Mouse (Mus musculus) large intestine, adult 2 months (tissue): ENCODE results near the gene Plac9a. TPM values are rescaled to one million over a fixed set of nuclear protein-coding genes. Genes with fewer than 3 reads are reported as not detected.

Experiments used
- DNase-seq: peaks from one replicate; pipeline ENCODE4 v3.0.0-alpha.2; 2012; ENCODE audit warnings: low read depth, low spot score
- WGBS: fragments of 180-500 bp; shearing (Covaris S2); methylation state at CpG from one replicate; pipeline ENCODE4 v1.1.7; 2018; 5-methylcytosine and 5-hydroxymethylcytosine counted together
- polyA plus RNA-seq: library from polyadenylated mRNA; depleted of rRNA; stranded (reverse); fragments of >200 nt; gene quantifications from 2 replicates; pipeline ENCODE4 v1.2.3, GENCODE M21; 2012; rRNA removed

The Plac9a gene
- polyA plus RNA-seq, 1 experiment, result 1.3 TPM

DNA sequence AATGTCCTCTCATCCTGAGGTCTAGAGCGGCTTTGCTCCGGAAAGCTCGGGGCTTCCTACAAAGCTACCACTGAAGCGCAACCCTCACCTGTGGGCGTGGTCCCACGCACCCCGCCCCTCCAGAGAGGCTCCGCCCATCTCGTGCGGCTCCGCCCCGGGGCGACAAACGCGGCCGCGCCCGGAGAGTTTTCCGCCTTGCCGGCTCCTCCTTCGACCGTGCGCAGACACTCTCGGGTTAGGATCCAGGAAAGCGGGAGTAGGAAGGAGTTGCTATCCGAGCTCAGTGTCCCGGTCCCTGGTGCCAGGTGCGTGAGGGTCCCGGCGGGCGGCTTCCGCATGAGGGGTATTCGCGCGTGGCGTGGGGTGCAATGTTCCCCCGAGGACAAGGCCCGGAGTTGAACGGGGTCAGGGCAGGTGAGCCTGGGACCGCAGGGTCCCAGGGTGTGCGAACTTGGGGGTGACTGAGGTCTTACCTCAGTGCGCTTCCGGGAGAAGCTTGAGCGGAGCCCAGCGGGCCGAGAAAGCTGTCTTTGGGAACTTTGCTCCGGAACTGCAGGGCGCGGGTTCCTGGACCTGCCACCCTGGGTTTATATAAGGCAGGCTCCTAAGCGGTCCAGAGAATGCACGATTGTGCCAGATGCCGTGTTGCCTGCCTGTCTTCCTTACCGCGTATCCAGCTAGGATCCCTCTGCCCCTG lies 60.8 kb downstream of the Plac9a start, which contains the start of gene Anxa11:
TSS of gene Anxa11 (plus strand) at position 166 of the 697 bp plus-strand sequence.
- no peak for DNase-seq
- WGBS, result under 1% methylated on average over 54 of the region's 54 CpGs

DNA sequence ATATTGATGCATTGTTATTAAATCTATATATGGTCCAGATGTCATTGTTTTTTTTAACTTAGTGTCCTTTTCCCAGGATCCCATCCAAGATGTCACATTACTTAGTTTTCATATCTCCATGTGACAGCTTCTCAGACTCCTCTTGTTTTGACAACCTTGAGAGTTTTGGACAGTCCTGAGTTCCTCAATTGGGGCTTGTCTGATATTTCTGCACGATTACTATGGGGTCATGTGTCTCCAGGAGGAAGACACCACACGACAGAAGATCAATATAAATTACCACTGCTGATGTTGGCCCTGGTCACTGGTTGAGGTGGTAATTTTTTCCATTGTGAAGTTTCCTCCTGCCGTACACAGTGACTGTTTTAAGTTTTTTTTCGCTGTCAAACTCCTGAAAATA lies 61.3 kb downstream of the Plac9a start:
- no peak for DNase-seq
- 0% methylated on average over 4 of the region's 4 CpGs for WGBS

DNA sequence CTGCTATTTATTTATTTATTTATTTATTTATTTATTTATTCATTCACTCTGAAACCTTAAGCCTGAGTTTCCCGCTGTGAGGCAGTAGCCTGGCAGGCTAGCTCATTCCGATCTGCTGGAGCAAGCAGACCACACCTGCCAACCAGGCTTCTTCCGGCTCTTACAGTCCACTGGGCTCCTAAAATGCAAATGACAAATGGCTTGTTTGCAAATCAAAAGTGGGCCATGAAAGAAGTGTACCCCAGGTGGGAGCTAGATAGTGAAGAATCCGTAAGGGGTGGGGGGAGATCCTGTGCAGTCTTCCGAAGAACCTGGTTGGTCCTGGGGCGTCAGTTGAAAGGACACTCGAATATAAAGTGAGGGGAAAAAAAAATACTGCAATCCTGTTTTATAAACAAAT lies 61.9 kb downstream of the Plac9a start:
- DNase-seq, result no peak
- 69% methylated on average over 7 of the region's 7 CpGs for WGBS

DNA sequence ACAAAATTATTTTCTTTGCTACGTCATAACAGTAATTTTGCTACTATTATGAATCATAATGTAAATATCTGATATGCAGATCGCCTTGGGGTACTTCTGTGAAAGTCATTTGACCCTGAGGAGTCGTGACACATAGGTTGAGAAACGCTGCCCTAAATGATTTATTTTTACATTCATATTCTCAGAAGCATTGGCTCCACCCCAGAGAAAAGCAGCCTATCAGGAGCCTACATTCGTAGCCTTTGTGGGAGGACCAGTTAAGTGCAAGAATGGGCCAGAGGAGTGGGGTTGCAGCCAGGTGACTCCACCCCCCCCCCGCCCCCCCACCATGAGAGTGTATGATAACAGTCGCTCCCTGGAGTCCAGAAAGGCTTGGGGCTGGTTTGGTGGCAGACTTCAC lies 63.1 kb downstream of the Plac9a start:
- DNase-seq, result no peak
- 70% methylated on average over 7 of the region's 7 CpGs for WGBS

DNA sequence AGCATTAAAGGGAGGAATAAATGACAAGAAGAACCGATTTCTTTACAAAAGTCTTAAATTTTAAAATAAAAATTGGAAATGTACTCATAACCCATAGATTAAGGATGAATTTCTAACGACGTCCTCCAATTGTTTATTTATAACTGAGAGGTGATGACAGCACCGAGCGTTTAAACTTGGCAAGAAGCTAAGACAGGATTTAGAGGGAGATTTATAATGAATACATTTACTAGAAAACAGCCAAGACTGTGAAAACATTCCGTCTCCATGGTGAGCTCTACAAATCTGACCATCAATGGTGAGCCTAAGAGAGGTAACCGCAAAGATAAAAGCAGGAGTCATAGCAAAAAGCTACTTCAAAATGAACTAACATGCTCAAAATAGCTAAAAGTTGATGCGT lies 64.5 kb downstream of the Plac9a start:
- 65% methylated on average over 8 of the region's 8 CpGs for WGBS
- DNase-seq, result no peak

Other genes starting within 250 kb of the Plac9a start
- 83.9 and 87.8 TPM in 2 replicates for gene Ppif, start 208.9 kb downstream of the Plac9a start, polyA plus RNA-seq
- gene Zcchc24, start 134.1 kb downstream of the Plac9a start, polyA plus RNA-seq, result 11.2 and 15.3 TPM in 2 replicates
- 119 and 155 TPM in 2 replicates for gene Anxa11, start 60.9 kb downstream of the Plac9a start, polyA plus RNA-seq
- gene Tmem254a, start 24.6 kb upstream of the Plac9a start, polyA plus RNA-seq, result 4.0 and 5.2 TPM in 2 replicates
- gene Cphx1, start 35.2 kb upstream of the Plac9a start, polyA plus RNA-seq, result 0.15 and 0.33 TPM in 2 replicates
- 0.08 TPM in 1 of 2 replicates, not detected in the other for gene Duxbl1, start 75.5 kb upstream of the Plac9a start, polyA plus RNA-seq
- 30.5 and 47.4 TPM in 2 replicates for gene Gm9780, start 139.6 kb upstream of the Plac9a start, polyA plus RNA-seq
- 24.4 and 42.9 TPM in 2 replicates for gene Tmem254c, start 164.3 kb upstream of the Plac9a start, polyA plus RNA-seq
- not detected in 2 replicates for gene Cphx2, start 178.4 kb upstream of the Plac9a start, polyA plus RNA-seq
- not detected in 2 replicates for gene Cphx3, start 179.2 kb upstream of the Plac9a start, polyA plus RNA-seq
- 0.26 and 0.45 TPM in 2 replicates for gene Duxbl2, start 215.2 kb upstream of the Plac9a start, polyA plus RNA-seq